Mouse (Mus musculus) kidney, postnatal 10 days (tissue): ENCODE results near the gene Ggnbp2.

ENCODE experiments used
- DNase-seq: peaks from one replicate; pipeline ENCODE4 v3.0.0; 2021; ENCODE audit warnings: mixed read lengths

The Ggnbp2 gene

GRCm38 (mm10) chr11:84870337-84871043 is at the start of gene Ggnbp2:
Gene Ggnbp2 (minus strand): TSS chr11:84870817.
- peak; percentile 96 for DNase-seq

GRCm38 (mm10) chr11:84919951-84920350 is 49.3 kb upstream of the Ggnbp2 start:
- DNase-seq, result no peak

- DNase-seq, result peak; percentile 47
Observed at GRCm38 (mm10) chr11:84919276-84919675, 48.7 kb upstream of the Ggnbp2 start.

- peak; percentile 94 for DNase-seq
Observed at GRCm38 (mm10) chr11:84918425-84918824, 47.8 kb upstream of the Ggnbp2 start.

- DNase-seq, result no peak
Observed at GRCm38 (mm10) chr11:84916703-84917300, 46.2 kb upstream of the Ggnbp2 start.

DNA sequence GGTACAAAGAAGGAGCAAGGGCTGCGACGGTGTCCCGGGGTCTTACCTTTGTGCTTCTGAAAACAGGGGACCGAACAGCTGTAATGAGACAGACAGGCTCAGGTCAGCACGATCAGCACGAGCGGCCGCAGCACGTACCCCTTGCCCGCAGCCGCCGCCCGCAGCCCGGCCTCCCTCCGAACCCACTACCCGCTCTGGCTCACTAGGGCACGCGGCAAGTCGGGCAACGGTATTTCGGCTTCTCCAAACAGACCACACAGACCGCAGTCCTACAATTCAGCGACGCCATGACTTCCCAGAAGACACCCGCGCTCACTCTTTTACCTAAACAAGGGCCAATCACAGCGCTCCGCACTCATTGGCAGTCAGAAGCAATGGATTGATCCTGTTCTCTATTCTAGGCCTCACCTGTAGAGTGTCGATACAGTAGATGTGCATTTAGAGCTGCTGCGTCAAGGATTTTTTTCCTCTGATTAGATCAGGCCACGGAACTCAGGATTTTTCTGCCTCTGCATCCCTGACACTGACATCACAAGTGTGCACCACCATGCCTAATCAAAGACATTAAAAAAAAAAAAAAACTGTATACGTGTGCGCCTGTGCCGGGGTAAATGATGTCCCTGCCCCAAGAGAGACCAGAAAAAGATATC is 45.6 kb upstream of the Ggnbp2 start, which contains the start of gene Znhit3:
Gene Znhit3, minus strand, starts transcription at position 314 of the 650 bp plus-strand sequence.
- peak; percentile 88 for DNase-seq

DNA sequence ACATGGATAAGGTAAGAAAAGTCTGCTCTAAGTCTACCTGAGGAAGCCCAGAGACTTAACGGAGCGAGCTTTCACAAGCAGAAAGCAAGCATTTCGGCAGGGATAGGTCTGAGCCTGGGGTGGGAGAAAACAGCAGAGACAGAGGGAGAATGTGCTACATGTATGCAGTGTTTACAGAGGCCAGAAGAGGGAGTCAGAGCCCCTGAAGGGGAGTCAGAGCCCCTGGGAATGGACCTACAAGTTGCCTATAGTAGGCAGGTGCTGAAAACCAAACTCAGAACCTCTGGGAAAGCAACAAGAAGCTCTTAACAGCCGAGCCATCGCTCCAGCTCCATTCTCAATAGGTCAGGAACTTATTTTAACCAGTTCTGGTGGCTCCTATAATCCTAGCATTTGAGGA is 44.1 kb upstream of the Ggnbp2 start:
- no peak for DNase-seq

GRCm38 (mm10) chr11:84910411-84910810 is 39.8 kb upstream of the Ggnbp2 start:
- DNase-seq, result no peak

- no peak for DNase-seq
Observed at GRCm38 (mm10) chr11:84908480-84908879, 37.9 kb upstream of the Ggnbp2 start.

GRCm38 (mm10) chr11:84907081-84907480 is 36.5 kb upstream of the Ggnbp2 start:
- DNase-seq, result no peak

DNA sequence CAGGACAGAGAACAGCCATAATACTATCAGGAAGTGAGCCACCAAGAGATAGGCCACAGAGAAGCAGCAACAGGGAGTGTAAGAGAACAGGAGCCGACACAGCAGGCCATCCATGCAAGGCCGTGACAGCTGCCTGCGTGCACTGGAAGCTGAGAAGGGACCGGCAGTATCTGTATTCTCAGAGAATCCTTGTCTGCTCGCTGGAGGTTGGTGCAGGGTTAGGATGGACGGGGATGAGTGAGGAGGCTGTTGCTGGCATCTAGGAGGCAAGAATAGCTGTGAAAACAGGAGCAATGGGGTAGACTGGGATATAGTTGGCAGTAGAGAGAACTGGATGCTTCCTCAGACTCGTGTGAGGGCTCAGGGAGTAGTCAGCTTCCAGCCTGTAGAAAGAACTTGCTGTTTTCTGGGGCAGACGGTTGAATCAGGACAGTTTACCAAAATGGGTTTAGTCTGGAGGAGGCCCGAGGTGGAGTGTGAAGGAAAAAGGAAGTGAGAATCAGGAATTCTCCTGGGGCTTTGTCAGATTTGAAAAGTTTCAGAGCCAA is 34.1 kb upstream of the Ggnbp2 start:
- no peak for DNase-seq

DNA sequence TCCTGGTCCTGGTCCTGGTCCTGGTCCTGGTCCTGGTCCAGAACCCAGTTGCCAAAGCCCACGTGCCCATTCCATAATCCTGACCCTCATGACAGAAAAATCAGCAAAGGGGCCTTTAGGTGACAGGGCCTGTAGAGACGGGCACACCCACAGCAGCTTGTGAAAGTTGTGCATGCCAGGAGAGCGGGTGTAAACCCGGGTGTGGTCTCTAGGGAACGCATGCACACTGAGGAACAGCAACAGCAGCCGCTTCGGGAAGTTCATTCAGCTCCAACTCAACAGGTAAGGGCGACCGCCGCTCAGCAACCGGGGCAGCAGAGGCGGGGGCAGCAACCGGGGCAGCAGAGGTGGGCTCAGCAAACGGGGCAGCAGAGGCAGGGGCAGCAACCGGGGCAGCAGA is 22.5 kb upstream of the Ggnbp2 start:
- DNase-seq, result no peak

DNA sequence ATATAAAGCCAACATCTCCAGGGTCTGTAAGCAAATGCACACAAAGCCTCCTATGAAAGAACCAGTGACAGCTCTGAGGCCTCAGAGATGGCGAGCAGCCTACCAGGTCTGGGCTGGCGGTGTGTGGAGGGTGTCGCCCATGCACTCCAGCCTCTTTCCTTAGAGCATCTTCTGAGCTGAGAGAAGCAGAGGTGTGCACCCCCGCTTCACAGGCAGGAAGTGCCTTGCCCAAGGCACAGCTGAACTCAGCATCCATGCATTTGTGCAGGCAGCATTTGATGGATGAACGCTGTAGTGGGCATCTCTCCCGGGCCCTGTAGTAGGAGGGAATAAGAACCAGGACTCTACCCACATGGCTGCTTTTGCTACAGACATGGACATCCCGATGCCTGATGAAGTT is 21.1 kb upstream of the Ggnbp2 start:
- no peak for DNase-seq

- DNase-seq, result no peak
Observed at GRCm38 (mm10) chr11:84889492-84889891, 18.9 kb upstream of the Ggnbp2 start.

GRCm38 (mm10) chr11:84888025-84888424 is 17.4 kb upstream of the Ggnbp2 start:
- no peak for DNase-seq

- no peak for DNase-seq
Observed at GRCm38 (mm10) chr11:84886767-84887511, 16.3 kb upstream of the Ggnbp2 start.

DNA sequence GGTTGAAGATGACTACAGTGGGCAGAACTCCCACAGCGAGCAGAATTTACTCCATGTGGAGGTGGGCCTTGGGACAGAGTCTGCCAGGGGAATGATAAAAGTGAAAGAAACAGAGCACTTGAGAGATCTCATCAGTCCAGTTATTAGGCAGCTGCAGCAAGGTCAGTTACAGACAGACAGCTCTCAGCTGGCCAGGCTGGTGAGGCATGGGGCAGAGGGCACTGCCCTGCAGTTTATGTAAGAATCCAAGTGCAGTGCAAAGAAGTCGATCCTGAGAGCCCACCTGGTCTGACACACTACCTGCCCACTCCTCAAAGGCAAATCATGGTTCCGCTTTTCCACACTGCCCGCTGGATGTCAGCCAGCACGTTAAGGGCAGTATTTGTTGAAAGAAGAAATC is 15.6 kb upstream of the Ggnbp2 start:
- no peak for DNase-seq

- DNase-seq, result no peak
Observed at GRCm38 (mm10) chr11:84885238-84885637, 14.6 kb upstream of the Ggnbp2 start.

DNA sequence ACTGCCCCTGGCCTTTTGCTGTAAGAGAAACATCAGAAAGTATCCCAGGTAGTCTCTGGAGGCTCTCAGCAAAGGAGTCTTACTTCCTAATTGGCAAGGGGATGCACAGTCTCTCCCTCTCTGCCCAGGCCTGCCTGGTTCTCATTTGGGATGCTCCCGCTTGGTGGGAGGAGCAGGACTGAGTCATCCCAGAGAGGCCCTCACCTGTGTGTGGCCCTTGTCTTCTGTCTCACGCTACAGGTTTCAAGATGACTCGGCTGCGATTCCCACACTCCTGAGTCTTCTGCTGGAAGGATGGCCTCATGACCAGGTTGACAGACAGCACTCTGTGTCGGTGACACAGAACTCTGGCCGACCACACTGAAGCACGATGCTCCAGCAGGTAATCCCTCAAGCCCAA is 11.7 kb upstream of the Ggnbp2 start:
- DNase-seq, result no peak

DNA sequence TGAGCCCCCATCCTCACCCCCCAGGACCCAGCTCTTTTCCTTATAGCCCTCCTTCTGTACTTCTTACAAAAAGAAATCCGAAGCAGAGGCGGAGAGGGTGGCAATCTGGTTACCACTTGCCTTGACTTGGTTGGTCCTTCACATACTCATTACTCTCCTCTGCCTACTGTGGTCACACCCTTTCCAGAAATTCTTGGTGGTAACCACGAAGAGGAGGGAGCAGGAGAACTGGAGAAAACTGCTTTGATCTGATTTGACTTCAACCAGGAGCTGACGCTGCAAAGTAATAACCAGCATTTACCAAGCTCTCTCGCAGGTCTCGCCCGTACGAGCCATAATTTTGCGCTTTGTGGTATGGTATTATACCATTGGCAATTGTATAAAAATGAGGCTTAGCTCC is 10.4 kb upstream of the Ggnbp2 start:
- no peak for DNase-seq

GRCm38 (mm10) chr11:84880465-84880961 is 9.9 kb upstream of the Ggnbp2 start:
- peak; percentile 77 for DNase-seq

DNA sequence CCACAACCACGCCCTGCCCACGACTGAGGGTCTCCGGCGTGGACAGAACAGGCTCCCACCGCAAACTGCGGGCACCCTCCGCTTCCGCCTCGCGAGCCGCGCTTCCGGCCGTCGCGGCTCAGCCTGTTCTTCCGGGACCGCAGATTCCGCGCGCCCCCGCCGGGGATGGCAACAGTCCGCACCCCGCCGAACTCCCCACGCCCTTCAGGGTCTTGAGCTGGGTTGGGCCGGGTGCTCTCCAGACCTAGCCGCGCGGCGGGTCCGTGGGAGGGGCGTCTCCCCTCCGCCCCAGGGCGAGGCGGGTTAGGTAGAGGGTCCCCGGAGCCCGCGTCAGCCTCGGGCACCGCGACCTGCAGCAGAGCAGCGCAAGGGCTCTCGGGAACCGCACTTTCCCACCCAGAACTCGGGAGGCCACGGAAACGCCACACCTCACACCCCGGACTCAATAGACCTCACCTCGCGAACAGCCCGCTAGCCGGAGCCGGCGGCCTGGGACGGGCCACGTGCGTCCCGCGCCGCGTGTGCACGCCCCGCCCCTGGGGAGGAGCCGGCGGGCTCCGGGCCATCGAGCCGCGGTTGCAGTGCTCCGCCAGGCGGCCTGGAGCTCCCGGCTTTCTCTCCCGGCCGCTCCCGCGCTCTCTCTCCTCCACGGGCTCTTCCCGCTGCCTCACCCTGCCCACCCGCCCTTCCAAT is 9.3 kb upstream of the Ggnbp2 start, which contains the start of the genes Myo19 and Pigw:
Gene Myo19, plus strand, starts transcription at position 377 of the 693 bp plus-strand sequence.
Gene Pigw, minus strand, starts transcription at position 514 of the 693 bp plus-strand sequence.
- peak; percentile 90 for DNase-seq
